Mouse (Mus musculus): ENCODE results near the gene Ube2z. TPM values are rescaled to one million over a fixed set of nuclear protein-coding genes. Genes with fewer than 3 reads are reported as not detected.

The Ube2z gene
- polyA plus RNA-seq (2012) = 27.6 and 33.9 TPM in 2 replicates

- TF ChIP-seq GATA1 (IDR thresholded peaks at IDR 0.05; ENCODE audit: low read length) = no peak
These were observed at the start of gene Ube2z for GRCm38 (mm10) chr11:96065215-96065911. Gene Ube2z, minus strand, starts transcription at chr11:96065388.

GRCm38 (mm10) chr11:96114077-96114476, 48.9 kb upstream of the Ube2z start:
- no peak for TF ChIP-seq GATA1 (IDR thresholded peaks at IDR 0.05; ENCODE audit: low read length)

GRCm38 (mm10) chr11:96111751-96112150, 46.6 kb upstream of the Ube2z start, which contains the start of gene Calcoco2:
Gene Calcoco2, minus strand, starts transcription at chr11:96111964.
- TF ChIP-seq GATA1 (IDR thresholded peaks at IDR 0.05; ENCODE audit: low read length) = no peak

- TF ChIP-seq GATA1 (IDR thresholded peaks at IDR 0.05; ENCODE audit: low read length) = no peak
These were observed 43.2 kb upstream of the Ube2z start for GRCm38 (mm10) chr11:96108376-96108775.

- TF ChIP-seq GATA1 (IDR thresholded peaks at IDR 0.05; ENCODE audit: low read length) = no peak
These were observed 28.2 kb upstream of the Ube2z start for GRCm38 (mm10) chr11:96093361-96093760.

- TF ChIP-seq GATA1 (IDR thresholded peaks at IDR 0.05; ENCODE audit: low read length) = no peak
These were observed 27.6 kb upstream of the Ube2z start for GRCm38 (mm10) chr11:96092674-96093291.

- TF ChIP-seq GATA1 (IDR thresholded peaks at IDR 0.05; ENCODE audit: low read length) = no peak
These were observed 25.9 kb upstream of the Ube2z start for GRCm38 (mm10) chr11:96091073-96091472.

- TF ChIP-seq GATA1 (IDR thresholded peaks at IDR 0.05; ENCODE audit: low read length) = no peak
These were observed 22.8 kb upstream of the Ube2z start for GRCm38 (mm10) chr11:96087981-96088380.

GRCm38 (mm10) chr11:96082682-96083081, 17.5 kb upstream of the Ube2z start:
- no peak for TF ChIP-seq GATA1 (IDR thresholded peaks at IDR 0.05; ENCODE audit: low read length)

GRCm38 (mm10) chr11:96080736-96081135, 15.5 kb upstream of the Ube2z start:
- TF ChIP-seq GATA1 (IDR thresholded peaks at IDR 0.05; ENCODE audit: low read length) = no peak

GRCm38 (mm10) chr11:96076221-96077105, 11.3 kb upstream of the Ube2z start:
- TF ChIP-seq GATA1 (IDR thresholded peaks at IDR 0.05; ENCODE audit: low read length) = no peak

- no peak for TF ChIP-seq GATA1 (IDR thresholded peaks at IDR 0.05; ENCODE audit: low read length)
These were observed 10.5 kb upstream of the Ube2z start, which contains the start of gene Atp5g1 for GRCm38 (mm10) chr11:96075509-96076220. Gene Atp5g1, minus strand, starts transcription at chr11:96075670.

GRCm38 (mm10) chr11:96075177-96075508, 10.0 kb upstream of the Ube2z start:
- TF ChIP-seq GATA1 (IDR thresholded peaks at IDR 0.05; ENCODE audit: low read length) = no peak

- TF ChIP-seq GATA1 (IDR thresholded peaks at IDR 0.05; ENCODE audit: low read length) = no peak
These were observed 9.4 kb upstream of the Ube2z start for GRCm38 (mm10) chr11:96074351-96075176.

All from G1E-ER4 (cell line).